Mouse (Mus musculus): ENCODE measurements at regions not wholly inside any gene's neighbourhood (a gene's known extent, or its start where the extent isn't known, plus 50 kb on each side); places are given as distances from the start of the nearest gene placed in this dataset.

DNA sequence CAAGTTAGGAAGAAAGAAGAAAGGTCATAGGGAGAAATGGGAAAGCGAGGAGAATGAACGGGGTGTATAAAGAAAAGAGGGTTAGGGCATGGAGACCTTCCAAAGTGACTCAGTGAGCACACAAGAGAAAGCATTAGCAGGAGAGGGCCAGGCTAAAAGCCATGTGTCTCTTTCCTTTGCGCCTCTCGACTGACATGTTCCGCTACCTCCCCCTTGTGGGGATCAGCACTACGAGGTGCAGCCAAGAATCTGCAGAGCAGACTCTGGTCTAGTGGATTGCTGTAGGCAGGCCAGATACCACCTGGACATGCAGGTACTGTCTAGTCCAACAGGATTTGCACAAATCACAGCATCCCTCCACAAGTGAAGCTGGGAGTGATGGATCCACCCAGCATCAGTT is 54.0 kb downstream of the Kcna5 start:
- Histone ChIP-seq H3K4me3 (replicated peaks; ENCODE audit: low read depth, low read length) (no peak overlapping the region), H3K36me3 (ENCODE audit: insufficient read depth, low read length) (no peaks in the 10 kb centered on the region), H3K27ac (no peak overlapping the region), H3K4me1 (replicated peaks; ENCODE audit: insufficient read depth, low read length) (no peaks in the 10 kb centered on the region), H3K4me2 (ENCODE audit: low read length) (no peak overlapping the region), H3K27me3 (ENCODE audit: insufficient read depth, low read length) (no peaks in the 10 kb centered on the region), H3K9me3 (replicated peaks; ENCODE audit: low read length) (no peaks in the 10 kb centered on the region), H3K9ac (ENCODE audit: low read depth, low read length) (no peak overlapping the region)
- WGBS: 60% methylated on average over 6 of the region's 6 CpGs
- DNase-seq (ENCODE audit: low spot score) (peak; percentile 50), ATAC-seq (replicated peaks; ENCODE audit: low FRiP score, low read depth) (no peak)
- peak; percentile 59 for TF ChIP-seq CTCF (IDR thresholded peaks at IDR 0.05; ENCODE audit: low read depth)

DNA sequence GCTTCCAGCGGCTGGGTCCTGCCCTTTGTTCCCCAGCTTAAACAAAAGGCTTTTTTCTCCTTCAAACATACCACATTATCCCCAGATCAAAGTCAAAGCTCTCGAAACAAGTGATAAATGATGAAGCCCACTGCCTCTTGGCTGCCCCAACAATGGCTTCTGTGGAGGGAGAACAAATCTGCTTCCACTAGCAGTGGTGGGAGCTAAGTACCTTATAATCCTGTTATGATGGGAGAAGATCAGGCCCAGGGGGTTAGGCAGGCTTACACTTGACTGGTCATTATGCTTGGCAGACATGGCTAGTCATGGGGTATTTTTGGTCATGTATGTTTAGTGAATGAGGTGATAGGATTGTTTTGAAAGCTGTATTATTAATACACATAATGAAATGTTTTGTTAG is 57.7 kb downstream of the Kcna5 start:
- WGBS: 31% methylated on average over 2 of the region's 2 CpGs
- peak; percentile 46 for DNase-seq (ENCODE audit: low spot score)
- no peak for ATAC-seq (replicated peaks; ENCODE audit: low FRiP score, low read depth)

DNA sequence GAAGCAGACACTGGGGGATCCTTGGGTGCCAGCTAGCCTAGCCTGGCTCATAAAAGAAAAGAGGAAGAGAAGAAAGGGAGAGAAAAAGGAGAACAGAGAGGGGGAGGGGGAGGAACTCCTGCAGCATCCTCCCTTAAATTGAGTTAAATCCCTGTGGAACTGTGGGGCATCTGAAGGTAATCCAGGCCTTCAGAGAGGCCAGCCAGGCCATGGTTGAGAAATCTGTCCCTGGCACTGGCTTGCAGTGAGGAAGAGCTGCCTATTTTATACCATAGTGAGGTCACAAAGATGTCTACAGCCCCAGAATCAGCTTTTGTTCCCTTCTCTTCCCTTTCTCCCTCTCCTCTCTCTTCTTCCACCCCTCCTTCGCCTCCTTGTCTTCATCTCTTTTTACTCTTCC is 58.5 kb downstream of the Kcna5 start:
- Histone ChIP-seq H3K36me3 (ENCODE audit: insufficient read depth, low read length) (no peaks in the 10 kb centered on the region), H3K27ac (no peak overlapping the region), H3K4me2 (ENCODE audit: low read length) (no peak overlapping the region), H3K4me1 (replicated peaks; ENCODE audit: insufficient read depth, low read length) (no peaks in the 10 kb centered on the region), H3K9me3 (replicated peaks; ENCODE audit: low read length) (no peaks in the 10 kb centered on the region), H3K9ac (ENCODE audit: low read depth, low read length) (no peak overlapping the region), H3K4me3 (replicated peaks; ENCODE audit: low read depth, low read length) (no peak overlapping the region), H3K27me3 (ENCODE audit: insufficient read depth, low read length) (no peaks in the 10 kb centered on the region)
- 91% methylated on average over 1 of the region's 1 CpGs for WGBS
- ATAC-seq (replicated peaks; ENCODE audit: low FRiP score, low read depth): no peak
- TF ChIP-seq CTCF (IDR thresholded peaks at IDR 0.05; ENCODE audit: low read depth): no peak
- DNase-seq (ENCODE audit: low spot score): no peak

More for the DNA sequence above, 57.7 kb downstream of the Kcna5 start:
- H3K27ac ChIP-seq: no peak overlapping the region
- no peaks in the 10 kb centered on the region for H3K9me3 ChIP-seq (replicated peaks; ENCODE audit: low read length)
- no peaks in the 10 kb centered on the region for H3K27me3 ChIP-seq (ENCODE audit: insufficient read depth, low read length)
- H3K9ac ChIP-seq (ENCODE audit: low read depth, low read length): no peak overlapping the region
- H3K4me2 ChIP-seq (ENCODE audit: low read length): no peak overlapping the region
- H3K4me1 ChIP-seq (replicated peaks; ENCODE audit: insufficient read depth, low read length): no peaks in the 10 kb centered on the region
- no peak overlapping the region for H3K4me3 ChIP-seq (replicated peaks; ENCODE audit: low read depth, low read length)
- TF ChIP-seq CTCF (IDR thresholded peaks at IDR 0.05; ENCODE audit: low read depth): no peak
- H3K36me3 ChIP-seq (ENCODE audit: insufficient read depth, low read length): no peaks in the 10 kb centered on the region

DNA sequence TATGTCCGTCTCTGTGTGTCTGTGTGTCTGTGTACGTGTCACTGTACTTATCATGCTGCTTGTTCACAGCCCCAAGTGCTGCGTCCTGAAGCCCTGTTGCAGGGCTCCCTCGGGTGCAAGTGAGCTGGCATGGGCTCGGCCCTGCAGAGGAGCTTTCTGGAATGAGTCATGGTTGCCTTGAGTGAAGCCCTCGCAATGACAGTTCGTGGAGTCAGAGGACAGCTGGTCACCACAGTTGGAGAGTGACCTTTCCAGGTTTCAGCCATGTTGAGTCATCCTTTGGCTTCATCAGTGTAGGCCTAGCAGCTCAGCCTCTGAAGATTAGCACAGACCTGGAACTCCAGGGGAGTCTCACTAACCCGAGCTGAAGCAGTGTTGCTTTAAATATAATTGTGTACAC is 59.7 kb downstream of the Kcna5 start:
- H3K27me3 ChIP-seq (ENCODE audit: insufficient read depth, low read length): no peaks in the 10 kb centered on the region
- no peak overlapping the region for H3K27ac ChIP-seq
- DNase-seq (ENCODE audit: low spot score) (no peak), ATAC-seq (replicated peaks; ENCODE audit: low FRiP score, low read depth) (no peak)
- no peak overlapping the region for H3K9ac ChIP-seq (ENCODE audit: low read depth, low read length)
- H3K4me1 ChIP-seq (replicated peaks; ENCODE audit: insufficient read depth, low read length): peaks cover 2% of the 10 kb centered on the region; the same call in 1 of the 2 replicates
- no peaks in the 10 kb centered on the region for H3K9me3 ChIP-seq (replicated peaks; ENCODE audit: low read length)
- no peaks in the 10 kb centered on the region for H3K36me3 ChIP-seq (ENCODE audit: insufficient read depth, low read length)
- no peak overlapping the region for H3K4me3 ChIP-seq (replicated peaks; ENCODE audit: low read depth, low read length)
- H3K4me2 ChIP-seq (ENCODE audit: low read length): no peak overlapping the region
- no peak for TF ChIP-seq CTCF (IDR thresholded peaks at IDR 0.05; ENCODE audit: low read depth)
- WGBS: 83% methylated on average over 8 of the region's 8 CpGs

DNA sequence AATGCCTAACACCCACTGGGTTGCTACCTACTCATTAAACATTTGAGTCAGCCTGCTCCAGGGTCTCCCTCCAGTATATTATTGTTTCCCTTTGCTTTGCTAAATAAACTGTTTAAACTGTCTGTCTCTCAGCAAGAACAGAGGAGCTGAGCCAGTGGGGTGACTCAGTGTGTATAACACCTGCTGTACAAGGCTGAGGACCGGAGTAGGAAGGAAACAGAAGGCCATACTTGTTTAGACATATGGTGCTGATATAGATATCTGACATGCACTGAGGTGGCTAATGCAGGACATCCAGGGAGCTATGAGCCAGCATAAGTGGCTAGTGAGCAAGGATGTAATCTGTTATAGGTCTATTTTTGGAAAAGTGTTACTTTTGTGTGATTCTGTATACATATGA is 81.5 kb downstream of the Kcna5 start:
- Histone ChIP-seq H3K27me3 (ENCODE audit: insufficient read depth, low read length) (no peaks in the 10 kb centered on the region), H3K4me1 (replicated peaks; ENCODE audit: insufficient read depth, low read length) (no peaks in the 10 kb centered on the region), H3K4me2 (ENCODE audit: low read length) (no peak overlapping the region), H3K9me3 (replicated peaks; ENCODE audit: low read length) (no peaks in the 10 kb centered on the region), H3K4me3 (replicated peaks; ENCODE audit: low read depth, low read length) (no peak overlapping the region), H3K36me3 (ENCODE audit: insufficient read depth, low read length) (no peaks in the 10 kb centered on the region), H3K27ac (no peak overlapping the region), H3K9ac (ENCODE audit: low read depth, low read length) (no peak overlapping the region)
- no peak for TF ChIP-seq CTCF (IDR thresholded peaks at IDR 0.05; ENCODE audit: low read depth)
- ATAC-seq (replicated peaks; ENCODE audit: low FRiP score, low read depth) (no peak), DNase-seq (ENCODE audit: low spot score) (no peak)
- WGBS: 61% methylated on average over 1 of the region's 1 CpGs

DNA sequence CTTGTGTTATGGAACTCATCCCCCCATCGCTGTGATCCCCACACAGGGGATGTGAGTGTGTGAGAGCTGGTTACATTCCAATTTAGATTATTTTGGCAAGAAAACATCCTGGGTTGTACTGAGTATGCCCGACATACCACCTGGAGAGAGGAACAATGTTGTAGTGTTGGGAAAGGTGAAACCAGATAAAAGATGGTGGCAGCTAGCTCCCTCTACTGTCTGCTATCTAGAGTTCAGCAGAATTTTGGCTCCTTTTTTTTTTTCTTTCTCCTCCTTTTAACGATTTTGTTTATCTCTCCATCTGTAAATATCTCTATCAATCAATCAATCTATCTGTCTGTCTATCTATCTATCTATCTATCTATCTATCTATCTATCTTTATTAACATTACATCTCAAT is 89.7 kb downstream of the Kcna5 start:
- H3K9me3 ChIP-seq (replicated peaks; ENCODE audit: low read length): no peaks in the 10 kb centered on the region
- H3K4me1 ChIP-seq (replicated peaks; ENCODE audit: insufficient read depth, low read length): no peaks in the 10 kb centered on the region
- peak; percentile 10 for DNase-seq (ENCODE audit: low spot score)
- 23% methylated on average over 3 of the region's 3 CpGs for WGBS
- H3K9ac ChIP-seq (ENCODE audit: low read depth, low read length): no peak overlapping the region
- no peak overlapping the region for H3K4me3 ChIP-seq (replicated peaks; ENCODE audit: low read depth, low read length)
- no peak overlapping the region for H3K4me2 ChIP-seq (ENCODE audit: low read length)
- no peaks in the 10 kb centered on the region for H3K27me3 ChIP-seq (ENCODE audit: insufficient read depth, low read length)
- TF ChIP-seq CTCF (IDR thresholded peaks at IDR 0.05; ENCODE audit: low read depth): peak; percentile 59
- no peak overlapping the region for H3K27ac ChIP-seq
- ATAC-seq (replicated peaks; ENCODE audit: low FRiP score, low read depth): no peak
- no peaks in the 10 kb centered on the region for H3K36me3 ChIP-seq (ENCODE audit: insufficient read depth, low read length)

DNA sequence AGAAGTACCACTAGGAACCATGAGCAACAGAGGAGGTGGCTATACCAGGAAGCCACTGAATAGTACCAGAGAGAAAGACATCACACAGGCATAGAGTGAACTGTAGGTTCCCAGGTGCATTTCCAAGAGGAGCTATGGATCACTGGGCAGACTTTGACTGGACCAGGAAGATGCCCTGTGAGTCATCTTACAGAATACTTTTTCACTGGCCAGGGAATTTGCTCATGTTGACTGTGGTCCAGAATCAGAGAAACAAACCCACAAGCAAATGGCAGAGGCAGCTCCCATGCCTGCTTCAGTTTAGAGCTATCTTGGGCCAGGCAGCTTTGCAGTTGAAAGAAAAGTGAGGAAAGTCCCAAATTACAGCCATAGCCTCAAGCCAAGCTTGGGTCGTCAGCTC is 95.0 kb downstream of the Kcna5 start:
- Histone ChIP-seq H3K4me1 (replicated peaks; ENCODE audit: insufficient read depth, low read length) (no peaks in the 10 kb centered on the region), H3K4me3 (replicated peaks; ENCODE audit: low read depth, low read length) (no peak overlapping the region), H3K27ac (no peak overlapping the region), H3K9ac (ENCODE audit: low read depth, low read length) (no peak overlapping the region), H3K4me2 (ENCODE audit: low read length) (no peak overlapping the region), H3K9me3 (replicated peaks; ENCODE audit: low read length) (no peaks in the 10 kb centered on the region), H3K36me3 (ENCODE audit: insufficient read depth, low read length) (no peaks in the 10 kb centered on the region), H3K27me3 (ENCODE audit: insufficient read depth, low read length) (no peaks in the 10 kb centered on the region)
- ATAC-seq (replicated peaks; ENCODE audit: low FRiP score, low read depth) (no peak), DNase-seq (ENCODE audit: low spot score) (no peak)
- no peak for TF ChIP-seq CTCF (IDR thresholded peaks at IDR 0.05; ENCODE audit: low read depth)
- WGBS: 64% methylated on average over 1 of the region's 1 CpGs
